In genomic region chr7:56018972-56019929, GRCm38 (mm10) we compare ENCODE assay signal across 8 mouse cellular contexts. TPM values are rescaled to one million over a fixed set of nuclear protein-coding genes. Genes with fewer than 3 reads are reported as not detected.
A peak's percentile ranks its signal among the peaks of the same experiment; 100 is the strongest.
DNase-seq lines count a peak whose midpoint lies in the region; ATAC-seq lines count a peak whose summit lies in the region.

No protein-coding gene starts in this region.

- H3K4me2 ChIP-seq in intestine, embryonic 14.5 days (ENCODE audit: low read length) = peak overlapping the region; percentile 51

- peak overlapping the region; percentile 73 for H3K4me3 ChIP-seq in intestine, embryonic 14.5 days (ENCODE audit: low read depth, low read length)

- peak; percentile 96 for ATAC-seq in intestine, embryonic 14.5 days (replicated peaks; ENCODE audit: low FRiP score, low TSS enrichment, low read depth)
- ATAC-seq in megakaryocyte-erythroid progenitor cell, adult 5-6 weeks (replicated peaks; ENCODE audit: low FRiP score, low TSS enrichment, poor library complexity, severe bottlenecking) = peak; percentile 50

- intact Hi-C loops in left cerebral cortex, postnatal 25 days (cut with DNase I) = loop anchor here (5.0 kb wide), 1 partner anchor 33 kb away; the partner anchor contains the start of gene Herc2

- H3K4me1 ChIP-seq in intestine, embryonic 14.5 days (replicated peaks; ENCODE audit: control insufficient read depth, insufficient read depth, low read length) = peaks cover 5% of the 10 kb centered on the region; the same call in 1 of the 2 replicates

- H3K27ac ChIP-seq in intestine, embryonic 14.5 days (ENCODE audit: low read depth) = no peak overlapping the region

- H3K36me3 ChIP-seq in intestine, embryonic 14.5 days (ENCODE audit: control insufficient read depth, insufficient read depth, low read length) = no peaks in the 10 kb centered on the region

- H3K9me3 ChIP-seq in intestine, embryonic 14.5 days (ENCODE audit: control insufficient read depth, low read length) = no peaks in the 10 kb centered on the region

- H3K9ac ChIP-seq in intestine, embryonic 14.5 days (ENCODE audit: low read length) = peak overlapping the region; percentile 73

- DNase-seq in adrenal gland, adult 8-10 months = peak; percentile 47
- peak; percentile 93 for DNase-seq in embryo, embryonic 11 days
- peak; percentile 25 for DNase-seq in gastrocnemius, postnatal 25 days
- DNase-seq in intestine, embryonic 14.5 days (ENCODE audit: low spot score) = peak; percentile 83
- DNase-seq in left cerebral cortex, postnatal 25 days (ENCODE audit: low spot score in 2 of 2) = peak; percentile 66 to 76
- DNase-seq in right cerebral cortex, postnatal 36 days (ENCODE audit: low spot score in 2 of 2) = peak; percentile 44 to 54
- DNase-seq in c-Kit-positive CD71-positive TER-119-positive erythroid progenitor cells, embryonic 14.5 days (ENCODE audit: low spot score) = no peak

- WGBS in intestine, embryonic 14.5 days = under 1% methylated on average over 64 of the region's 71 CpGs

- H3K27me3 ChIP-seq in intestine, embryonic 14.5 days (replicated peaks; ENCODE audit: control insufficient read depth, insufficient read depth, low read length) = no peaks in the 10 kb centered on the region

RNA-seq across cellular contexts. Expression of gene Nipa1, which starts 0.5 kb away (rescaled TPM):
- 10 to 100 TPM; 11.3 to 14.1 (median 12.3) TPM for total RNA-seq in adrenal gland, adult 8-10 months (2022)
- total RNA-seq in gastrocnemius, postnatal 25 days (2021) = 1 to 10 TPM; 2.1 TPM
- 6.0 and 6.5 TPM in 2 replicates for polyA plus RNA-seq in intestine, embryonic 14.5 days (2014; fragmentation: Nextera tagmentation; extraction: Ambion mirVana)
- total RNA-seq in left cerebral cortex, postnatal 25 days (2021) = 10 to 100 TPM; 63.5 to 65.9 TPM
- total RNA-seq in megakaryocyte-erythroid progenitor cell, adult 5-6 weeks (2014; fragmentation: Nextera tagmentation) = 12.6 and 16.9 TPM in 2 replicates
- total RNA-seq in megakaryocyte-erythroid progenitor cell, adult 5-6 weeks (2017) = 25.5 and 31.7 TPM in 2 replicates

RNA-seq across cellular contexts. Expression of gene Herc2, which starts 30.7 kb away (rescaled TPM):
- total RNA-seq in adrenal gland, adult 8-10 months (2022) = 10 to 100 TPM; 67.5 to 85.6 (median 76.3) TPM
- total RNA-seq in gastrocnemius, postnatal 25 days (2021) = 10 to 100 TPM; 34.0 to 35.6 TPM
- polyA plus RNA-seq in intestine, embryonic 14.5 days (2014; fragmentation: Nextera tagmentation; extraction: Ambion mirVana) = 25.3 and 25.4 TPM in 2 replicates
- total RNA-seq in left cerebral cortex, postnatal 25 days (2021) = 100 to 1,000 TPM; 139 to 140 TPM
- 41.7 and 59.7 TPM in 2 replicates for total RNA-seq in megakaryocyte-erythroid progenitor cell, adult 5-6 weeks (2014; fragmentation: Nextera tagmentation)
- total RNA-seq in megakaryocyte-erythroid progenitor cell, adult 5-6 weeks (2017) = 30.8 and 51.5 TPM in 2 replicates

RNA-seq across cellular contexts. Expression of gene Nipa2, which starts 57.0 kb away (rescaled TPM):
- 10 to 100 TPM; 49.1 to 66.3 (median 54.7) TPM for total RNA-seq in adrenal gland, adult 8-10 months (2022)
- total RNA-seq in gastrocnemius, postnatal 25 days (2021) = 10 to 100 TPM; 33.0 to 34.7 TPM
- polyA plus RNA-seq in intestine, embryonic 14.5 days (2014; fragmentation: Nextera tagmentation; extraction: Ambion mirVana) = 52.3 and 54.5 TPM in 2 replicates
- 10 to 100 TPM; 60.5 to 63.5 TPM for total RNA-seq in left cerebral cortex, postnatal 25 days (2021)
- 27.6 and 35.5 TPM in 2 replicates for total RNA-seq in megakaryocyte-erythroid progenitor cell, adult 5-6 weeks (2014; fragmentation: Nextera tagmentation)
- 26.9 and 38.0 TPM in 2 replicates for total RNA-seq in megakaryocyte-erythroid progenitor cell, adult 5-6 weeks (2017)
